Comparison of ENCODE assay signal across 18 mouse cellular contexts in genomic region chr7:27644471-27644870, GRCm38 (mm10). TPM values are rescaled to one million over a fixed set of nuclear protein-coding genes. Genes with fewer than 3 reads are reported as not detected.
DNase-seq lines count a peak whose midpoint lies in the region; ATAC-seq and TF ChIP-seq lines count a peak whose summit lies in the region.
"Had no signal": no experiment of that assay in that cellular context is flagged by ENCODE, and none has a peak within 500 bp of the region (broad histone marks: within the 10 kb centered on the region; RNA-seq: fewer than 3 reads in every experiment).

No protein-coding gene starts in this region.

- H3K27ac ChIP-seq in gastrocnemius, adult 2 months: no peak overlapping the region
- H3K27ac ChIP-seq in lung, embryonic 16.5 days (ENCODE audit: low read length): no peak overlapping the region
- no peak overlapping the region for H3K27ac ChIP-seq in ES-E14 (ENCODE audit: insufficient read depth, low read depth, low read length, poor library complexity, severe bottlenecking)
- H3K27ac ChIP-seq: hindbrain, postnatal 0 days; left cerebral cortex, adult 2 months; midbrain, embryonic 10.5 days had no signal

- ATAC-seq in lung, embryonic 16.5 days (ENCODE audit: low read depth): peak; percentile 31; the same call in 1 of the 2 replicates
- peak; percentile 61 for ATAC-seq in megakaryocyte progenitor cell, adult 5-6 weeks (replicated peaks; ENCODE audit: poor library complexity)
- ATAC-seq: forebrain, embryonic 14.5 days; hindbrain, postnatal 0 days had no signal

- no peaks in the 10 kb centered on the region for H3K36me3 ChIP-seq in lung, embryonic 16.5 days (ENCODE audit: control insufficient read depth, insufficient read depth, low read length)
- H3K36me3 ChIP-seq in ES-E14 (ENCODE audit: control insufficient read depth, insufficient read depth, low read length, poor library complexity, severe bottlenecking): no peaks in the 10 kb centered on the region

- no peak overlapping the region for H3K4me3 ChIP-seq in gastrocnemius, adult 2 months
- H3K4me3 ChIP-seq in lung, embryonic 16.5 days (ENCODE audit: low read length): no peak overlapping the region
- no peak overlapping the region for H3K4me3 ChIP-seq in ES-E14 (ENCODE audit: insufficient read depth in 1 of 2, low read depth in 1 of 2, low read length in 2 of 2, poor library complexity in 1 of 2, severe bottlenecking in 1 of 2)
- H3K4me3 ChIP-seq: left cerebral cortex, adult 2 months; midbrain, embryonic 10.5 days had no signal

- in situ Hi-C loops in ES-E14 (cut with MboI; ENCODE audit: low sequenced_read_pairs in 2 of 2, unreplicated experiment in 2 of 2): no loop called here

- intact Hi-C loops in gastrocnemius, adult 2 months (cut with DNase I): no loop called here
- intact Hi-C loops in gastrocnemius, postnatal 36 days (cut with DNase I): loop anchor here (5.0 kb wide), 1 partner anchor 67 kb away; no protein-coding TSS in a partner anchor

- H3K27me3 ChIP-seq in lung, embryonic 16.5 days (ENCODE audit: control insufficient read depth, insufficient read depth, low read depth, low read length): no peaks in the 10 kb centered on the region

- no peak overlapping the region for H3K4me2 ChIP-seq in lung, embryonic 16.5 days (ENCODE audit: low read depth, low read length)

- H3K9me3 ChIP-seq in lung, embryonic 16.5 days (ENCODE audit: control insufficient read depth, low read length): no peaks in the 10 kb centered on the region
- H3K9me3 ChIP-seq in ES-E14 (ENCODE audit: control insufficient read depth, insufficient read depth, low read depth, low read length): no peaks in the 10 kb centered on the region
- H3K9me3 ChIP-seq: midbrain, embryonic 10.5 days had no signal

- TF ChIP-seq CTCF in gastrocnemius, adult 2 months (IDR thresholded peaks at IDR 0.05): peak; percentile 25

- H3K9ac ChIP-seq in lung, embryonic 16.5 days (ENCODE audit: low read length): no peak overlapping the region
- no peak overlapping the region for H3K9ac ChIP-seq in ES-E14 (ENCODE audit: insufficient read depth, low read depth, low read length, poor library complexity, severe bottlenecking)

- 52% methylated on average over 1 of the region's 1 CpGs for WGBS in lung, embryonic 16.5 days

- no peak for DNase-seq in gastrocnemius, adult 2 months
- no peak for DNase-seq in gastrocnemius, postnatal 36 days
- DNase-seq in lung, adult 18-20 months: no peak
- no peak for DNase-seq in ES-E14 (ENCODE audit: low read depth, low spot score)
- no peak for DNase-seq in right cerebral cortex, postnatal 36 days (ENCODE audit: low spot score in 2 of 2)
- no peak for DNase-seq in spleen, postnatal 4 days (ENCODE audit: low spot score in 2 of 2)
- DNase-seq: adrenal gland, adult 8-10 months; cerebellum, adult 2 months; heart, postnatal 14 days; right cerebral cortex, adult 18-20 months had no signal

- no peaks in the 10 kb centered on the region for H3K4me1 ChIP-seq in lung, embryonic 16.5 days (replicated peaks; ENCODE audit: control insufficient read depth, insufficient read depth, low read length)
- peaks cover 0 to 2% of the 10 kb centered on the region in 2 experiments; a peak in 2 of 4 replicates for H3K4me1 ChIP-seq in ES-E14 (ENCODE audit: control insufficient read depth in 2 of 2, insufficient read depth in 2 of 2, low read length in 2 of 2, poor library complexity in 1 of 2)
- H3K4me1 ChIP-seq: midbrain, embryonic 10.5 days had no signal

TF ChIP-seq in ES-E14, 5 proteins besides CTCF, POLR2A, EP300 and RAD21:
- TF ChIP-seq HCFC1 (IDR thresholded peaks at IDR 0.05; ENCODE audit: borderline replicate concordance, insufficient read depth, low read length) (no peak), MAFK (IDR thresholded peaks at IDR 0.05; ENCODE audit: insufficient read depth, low read depth, low read length) (no peak), ZNF384 (IDR thresholded peaks at IDR 0.05; ENCODE audit: low read depth, low read length) (peak; percentile 43; the same call in 1 of the 2 replicates), ZC3H11A (IDR thresholded peaks at IDR 0.05; ENCODE audit: borderline replicate concordance, low read depth, low read length) (0 out of 2 replicates have a peak, but pooled peaks have one; percentile 19)

RNA-seq across cellular contexts. Expression of gene Ttc9b, which starts 9.2 kb away (rescaled TPM):
- total RNA-seq in gastrocnemius, adult 2 months (2021): not detected
- total RNA-seq in gastrocnemius, postnatal 36 days (2021): not detected
- 0.29 and 0.40 TPM in 2 replicates for polyA plus RNA-seq in lung, embryonic 16.5 days (2015; fragmentation: Nextera tagmentation; extraction: Ambion mirVana)
- 0.54 and 0.74 TPM in 2 replicates for total RNA-seq in ES-E14 (2012; rRNA removed)
- not detected in 2 replicates for total RNA-seq in megakaryocyte progenitor cell, adult 5-6 weeks (2015)
- total RNA-seq in megakaryocyte progenitor cell, adult 5-6 weeks (2017): not detected in 2 replicates
- total RNA-seq: adrenal gland, adult 8-10 months; heart, adult 8-10 months; heart, postnatal 14 days had no signal
- polyA plus RNA-seq: liver, embryonic 16.5 days had no signal

RNA-seq across cellular contexts. Expression of gene Map3k10, which starts 29.9 kb away (rescaled TPM):
- total RNA-seq in gastrocnemius, adult 2 months (2021): 10 to 100 TPM; 35.3 to 39.1 TPM
- 10 to 100 TPM; 30.6 to 34.2 TPM for total RNA-seq in gastrocnemius, postnatal 36 days (2021)
- 4.6 and 5.0 TPM in 2 replicates for polyA plus RNA-seq in lung, embryonic 16.5 days (2015; fragmentation: Nextera tagmentation; extraction: Ambion mirVana)
- 20.2 and 21.6 TPM in 2 replicates for total RNA-seq in ES-E14 (2012; rRNA removed)
- total RNA-seq in megakaryocyte progenitor cell, adult 5-6 weeks (2015): 1.7 and 4.3 TPM in 2 replicates
- total RNA-seq in megakaryocyte progenitor cell, adult 5-6 weeks (2017): 3.4 and 5.2 TPM in 2 replicates

RNA-seq across cellular contexts. Expression of gene Zfp607b, which starts 44.7 kb away (rescaled TPM):
- total RNA-seq in gastrocnemius, adult 2 months (2021): under 1 TPM; 0.43 to 0.84 TPM
- total RNA-seq in gastrocnemius, postnatal 36 days (2021): under 1 TPM; 0.26 to 0.37 TPM
- polyA plus RNA-seq in lung, embryonic 16.5 days (2015; fragmentation: Nextera tagmentation; extraction: Ambion mirVana): 4.4 and 6.4 TPM in 2 replicates
- total RNA-seq in ES-E14 (2012; rRNA removed): 5.3 and 6.6 TPM in 2 replicates
- total RNA-seq in megakaryocyte progenitor cell, adult 5-6 weeks (2015): 0.71 and 3.1 TPM in 2 replicates
- 0.42 and 4.0 TPM in 2 replicates for total RNA-seq in megakaryocyte progenitor cell, adult 5-6 weeks (2017)

RNA-seq across cellular contexts. Expression of gene Akt2, which starts 53.1 kb away (rescaled TPM):
- 100 to 1,000 TPM; 194 to 199 TPM for total RNA-seq in gastrocnemius, adult 2 months (2021)
- 100 to 1,000 TPM; 135 to 142 TPM for total RNA-seq in gastrocnemius, postnatal 36 days (2021)
- polyA plus RNA-seq in lung, embryonic 16.5 days (2015; fragmentation: Nextera tagmentation; extraction: Ambion mirVana): 89.4 and 93.0 TPM in 2 replicates
- 42.2 and 44.8 TPM in 2 replicates for total RNA-seq in ES-E14 (2012; rRNA removed)
- total RNA-seq in megakaryocyte progenitor cell, adult 5-6 weeks (2015): 33.8 and 40.3 TPM in 2 replicates
- total RNA-seq in megakaryocyte progenitor cell, adult 5-6 weeks (2017): 46.9 and 50.2 TPM in 2 replicates
